Mouse (Mus musculus) hindbrain, embryonic 16.5 days (tissue): ENCODE measurements around the gene Gimap8. TPM values are rescaled to one million over a fixed set of nuclear protein-coding genes. Genes with fewer than 3 reads are reported as not detected.
A peak's percentile ranks its signal among the peaks of the same experiment; 100 is the strongest.

Experiments used
- ATAC-seq: fragments of 200-750 bp; cut with Nextera tagmentation; 2 replicates; pipeline ENCODE4 v1.8.0; 2017; ENCODE audit warnings: moderate TSS enrichment, moderate library complexity
- H3K27ac ChIP-seq: fragments of 300-500 bp; sonication (generic); 2 replicates; pipeline ENCODE4 v1.5.1; 2014; ENCODE audit warnings: low read depth, mild to moderate bottlenecking, control low read depth, low read length, moderate library complexity
- H3K27me3 ChIP-seq: fragments of 300-500 bp; sonication (generic); replicated peaks from 2 replicates; pipeline ENCODE4 v1.6.1; 2014; ENCODE audit warnings: low read length; ENCODE audit not compliant: control insufficient read depth, insufficient read depth
- H3K36me3 ChIP-seq: fragments of 300-500 bp; sonication (generic); 2 replicates; pipeline ENCODE4 v1.6.1; 2014; ENCODE audit warnings: mild to moderate bottlenecking, low read length, moderate library complexity, mixed read lengths; ENCODE audit not compliant: control insufficient read depth, insufficient read depth
- H3K4me1 ChIP-seq: fragments of 300-500 bp; sonication (generic); 2 replicates; pipeline ENCODE4 v1.6.1; 2014; ENCODE audit warnings: low read depth, low read length; ENCODE audit not compliant: control insufficient read depth, insufficient read depth
- H3K4me2 ChIP-seq: fragments of 300-500 bp; sonication (generic); 2 replicates; pipeline ENCODE4 v1.6.1; 2014; ENCODE audit warnings: mild to moderate bottlenecking, low read length, control low read depth, moderate library complexity
- H3K4me3 ChIP-seq: fragments of 300-500 bp; sonication (generic); 2 replicates; pipeline ENCODE4 v1.5.1; 2014; ENCODE audit warnings: mild to moderate bottlenecking, low read length, control low read depth, moderate library complexity
- H3K9ac ChIP-seq: fragments of 300-500 bp; sonication (generic); 2 replicates; pipeline ENCODE4 v1.6.1; 2014; ENCODE audit warnings: low read depth, mild to moderate bottlenecking, control low read depth, low read length, moderate library complexity
- H3K9me3 ChIP-seq: fragments of 300-500 bp; sonication (generic); 2 replicates; pipeline ENCODE4 v1.6.1; 2014; ENCODE audit warnings: mild to moderate bottlenecking, low read length, moderate library complexity; ENCODE audit not compliant: control insufficient read depth
- WGBS: fragments of 180-500 bp; shearing (Covaris S2); extraction: QIAGEN DNeasy Blood & Tissue Kit; methylation state at CpG from one replicate; pipeline ENCODE4 v1.1.7; 2014; 5-methylcytosine and 5-hydroxymethylcytosine counted together
- polyA plus RNA-seq: library from polyadenylated mRNA; unstranded; fragments of >200 nt; fragmentation: Nextera tagmentation; extraction: Ambion mirVana; gene quantifications from 2 replicates; pipeline ENCODE4 v1.2.1, GENCODE M21; 2015

Gene Gimap8
- polyA plus RNA-seq, 1 experiment from 2014 or later: 0.59 TPM

DNA sequence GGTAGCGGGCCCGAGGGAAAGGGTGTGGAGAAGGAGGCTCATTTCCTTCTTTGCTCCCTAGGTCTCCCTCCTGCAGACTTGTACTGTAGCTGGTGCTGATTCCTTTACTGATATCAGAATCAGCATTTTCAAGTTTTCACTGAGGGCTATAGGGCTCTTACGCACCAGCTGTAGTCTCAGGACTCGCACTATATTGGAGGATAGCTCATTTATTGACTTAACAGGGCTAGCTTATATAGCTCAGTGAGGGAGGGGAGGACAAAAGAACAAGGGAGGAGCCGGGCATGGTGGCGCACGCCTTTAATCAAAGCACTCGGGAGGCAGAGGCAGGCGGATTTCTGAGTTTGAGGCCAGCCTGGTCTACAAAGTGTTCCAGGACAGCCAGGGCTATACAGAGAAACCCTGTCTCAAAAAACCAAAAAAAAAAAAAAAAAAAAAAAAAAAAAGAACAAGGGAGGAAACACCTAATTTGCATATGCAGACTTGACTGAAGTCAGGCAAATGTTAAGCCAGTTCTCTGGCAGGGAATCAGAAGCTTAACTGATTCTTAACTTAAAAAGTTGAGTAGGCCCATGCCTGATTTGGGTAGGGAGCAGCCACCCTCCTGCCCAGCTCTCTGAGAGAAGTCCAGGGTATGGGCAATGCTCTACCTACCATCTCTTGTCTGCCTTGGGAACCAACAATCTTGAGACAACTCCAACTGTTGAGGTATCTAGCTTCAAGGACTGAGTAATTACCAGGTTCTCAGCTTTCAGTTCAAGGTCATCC, 27.4 kb downstream of the Gimap8 start:
- no peaks in the 10 kb centered on the region for H3K36me3 ChIP-seq
- no peak for ATAC-seq
- no peak overlapping the region for H3K4me3 ChIP-seq

GRCm38 (mm10) chr6:48675400-48675930, 28.4 kb downstream of the Gimap8 start:
- H3K4me2 ChIP-seq: peak overlapping the region; percentile 37
- no peak overlapping the region for H3K4me3 ChIP-seq
- H3K36me3 ChIP-seq: no peaks in the 10 kb centered on the region
- ATAC-seq: no peak
- H3K9me3 ChIP-seq: no peaks in the 10 kb centered on the region
- no peaks in the 10 kb centered on the region for H3K27me3 ChIP-seq
- no peaks in the 10 kb centered on the region for H3K4me1 ChIP-seq
- 49% methylated on average over 10 of the region's 10 CpGs for WGBS
- H3K9ac ChIP-seq: no peak overlapping the region
- H3K27ac ChIP-seq: no peak overlapping the region

More for the DNA sequence above, 27.4 kb downstream of the Gimap8 start:
- Histone ChIP-seq H3K4me1 (no peaks in the 10 kb centered on the region), H3K9ac (no peak overlapping the region), H3K27me3 (no peaks in the 10 kb centered on the region), H3K4me2 (no peak overlapping the region), H3K27ac (no peak overlapping the region), H3K9me3 (no peaks in the 10 kb centered on the region)
- 95% methylated on average over 9 of the region's 9 CpGs for WGBS

DNA sequence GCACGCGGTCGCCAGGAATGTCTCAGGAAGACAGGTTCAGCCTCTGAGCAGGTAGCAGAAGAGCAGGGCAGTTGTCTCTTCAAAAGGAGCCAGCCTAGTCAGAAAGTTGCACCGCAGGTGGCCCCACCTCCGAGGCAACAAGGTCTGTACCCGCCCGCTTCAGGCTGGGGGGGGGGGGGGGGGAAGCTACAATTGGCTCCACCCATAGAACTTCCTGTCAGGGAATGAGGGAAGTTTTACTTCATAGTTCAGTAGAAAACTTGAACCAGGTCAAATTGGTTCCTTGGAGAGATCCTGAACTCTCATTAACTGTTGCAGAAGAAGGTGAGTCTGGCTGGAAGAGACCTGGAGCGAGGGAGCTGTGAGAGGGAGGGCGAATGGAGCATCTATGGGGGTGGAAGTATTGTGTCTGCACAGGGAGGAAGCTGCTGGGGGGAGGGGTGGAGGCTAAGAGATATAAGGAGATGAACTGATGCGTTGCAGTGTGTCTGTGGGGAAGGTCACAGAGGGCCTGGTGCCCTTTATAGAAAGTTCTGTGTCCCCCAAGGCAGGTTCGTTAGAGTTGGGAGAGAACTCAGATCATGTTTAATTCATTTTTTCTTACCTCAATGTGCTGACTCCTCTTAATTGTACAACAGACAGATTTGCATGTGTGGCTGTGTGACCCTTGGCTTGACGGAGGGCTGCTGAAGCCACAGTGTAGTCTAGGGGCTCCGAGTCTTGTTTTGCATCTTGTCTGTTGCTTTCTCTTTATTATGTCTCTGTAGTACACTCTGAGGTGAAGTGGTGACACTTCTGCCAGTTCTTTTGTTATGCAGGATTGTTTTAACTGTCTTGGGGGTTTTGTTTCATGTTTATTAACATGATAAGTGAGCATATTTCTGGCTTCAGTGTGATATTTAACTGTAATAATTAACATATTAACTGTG, 29.2 kb downstream of the Gimap8 start, which contains the start of gene Gimap9:
Gene Gimap9, plus strand, starts transcription at position 199 of the 929 bp plus-strand sequence.
- H3K4me3 ChIP-seq: peak within 1 kb of the TSS; percentile 2; the same call in 1 of the 2 replicates
- no peak for ATAC-seq
- H3K27me3 ChIP-seq: no peaks in the 10 kb centered on the region
- no peaks in the 10 kb centered on the region for H3K36me3 ChIP-seq
- WGBS: 17% methylated on average over 13 of the region's 13 CpGs
- no peaks in the 10 kb centered on the region for H3K4me1 ChIP-seq
- no peak within 1 kb of the TSS for H3K27ac ChIP-seq
- H3K4me2 ChIP-seq: peak within 1 kb of the TSS; percentile 37
- no peak within 1 kb of the TSS for H3K9ac ChIP-seq
- no peaks in the 10 kb centered on the region for H3K9me3 ChIP-seq

GRCm38 (mm10) chr6:48676860-48677415, 29.9 kb downstream of the Gimap8 start:
- Histone ChIP-seq H3K4me3 (no peak overlapping the region), H3K27ac (no peak overlapping the region), H3K27me3 (no peaks in the 10 kb centered on the region), H3K9ac (no peak overlapping the region), H3K4me1 (no peaks in the 10 kb centered on the region), H3K36me3 (no peaks in the 10 kb centered on the region), H3K9me3 (no peaks in the 10 kb centered on the region), H3K4me2 (no peak overlapping the region)
- 74% methylated on average over 5 of the region's 5 CpGs for WGBS
- no peak for ATAC-seq

GRCm38 (mm10) chr6:48677492-48678345, 30.7 kb downstream of the Gimap8 start:
- no peaks in the 10 kb centered on the region for H3K9me3 ChIP-seq

GRCm38 (mm10) chr6:48678391-48678790, 31.4 kb downstream of the Gimap8 start:
- Histone ChIP-seq H3K4me3 (no peak overlapping the region), H3K36me3 (no peaks in the 10 kb centered on the region), H3K9ac (no peak overlapping the region), H3K9me3 (no peaks in the 10 kb centered on the region), H3K27ac (no peak overlapping the region), H3K4me2 (no peak overlapping the region), H3K27me3 (no peaks in the 10 kb centered on the region), H3K4me1 (no peaks in the 10 kb centered on the region)
- ATAC-seq: no peak
- WGBS: 86% methylated on average over 4 of the region's 4 CpGs

More at GRCm38 (mm10) chr6:48677492-48678345, 30.7 kb downstream of the Gimap8 start:
- ATAC-seq: no peak
- Histone ChIP-seq H3K4me2 (no peak overlapping the region), H3K27me3 (no peaks in the 10 kb centered on the region), H3K27ac (no peak overlapping the region), H3K4me1 (no peaks in the 10 kb centered on the region), H3K4me3 (no peak overlapping the region), H3K9ac (no peak overlapping the region), H3K36me3 (no peaks in the 10 kb centered on the region)
- WGBS: 93% methylated on average over 17 of the region's 17 CpGs

DNA sequence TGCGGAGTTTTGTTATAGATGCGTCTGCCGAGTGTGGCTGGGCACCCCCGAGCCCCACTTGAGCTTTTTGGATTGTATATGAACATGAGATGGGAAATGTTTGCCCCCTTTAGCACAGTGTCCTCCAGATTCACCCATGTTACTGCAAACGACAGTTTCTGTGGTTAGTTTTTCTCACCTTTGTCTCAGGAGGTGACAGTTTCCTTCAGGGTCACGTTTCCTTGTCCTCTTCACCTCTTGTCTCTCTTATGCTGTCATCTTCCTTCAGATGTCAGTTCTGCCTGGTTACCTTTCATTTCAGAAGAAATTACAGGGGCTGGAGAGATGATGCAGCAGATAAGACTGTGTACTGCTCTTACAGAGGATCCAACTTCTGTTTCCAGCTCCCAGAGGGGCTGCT, 32.7 kb downstream of the Gimap8 start:
- no peaks in the 10 kb centered on the region for H3K4me1 ChIP-seq
- H3K9me3 ChIP-seq: no peaks in the 10 kb centered on the region
- no peaks in the 10 kb centered on the region for H3K36me3 ChIP-seq
- ATAC-seq: no peak
- H3K27ac ChIP-seq: no peak overlapping the region
- WGBS: 87% methylated on average over 6 of the region's 6 CpGs
- H3K27me3 ChIP-seq: no peaks in the 10 kb centered on the region
- no peak overlapping the region for H3K4me3 ChIP-seq
- no peak overlapping the region for H3K9ac ChIP-seq
- no peak overlapping the region for H3K4me2 ChIP-seq

GRCm38 (mm10) chr6:48680421-48680820, 33.4 kb downstream of the Gimap8 start:
- H3K36me3 ChIP-seq: no peaks in the 10 kb centered on the region
- 82% methylated on average over 5 of the region's 5 CpGs for WGBS
- H3K4me2 ChIP-seq: no peak overlapping the region
- no peaks in the 10 kb centered on the region for H3K27me3 ChIP-seq
- ATAC-seq: no peak
- H3K9me3 ChIP-seq: no peaks in the 10 kb centered on the region
- no peak overlapping the region for H3K27ac ChIP-seq
- H3K9ac ChIP-seq: no peak overlapping the region
- H3K4me3 ChIP-seq: no peak overlapping the region
- no peaks in the 10 kb centered on the region for H3K4me1 ChIP-seq
